In genomic region chr6:12350753-12351152, GRCm38 (mm10) we compare ENCODE assay signal across 9 mouse cellular contexts.
DNase-seq lines count a peak whose midpoint lies in the region; ATAC-seq lines count a peak whose summit lies in the region.
"Had no signal": no experiment of that assay in that cellular context is flagged by ENCODE, and none has a peak within 500 bp of the region (broad histone marks: within the 10 kb centered on the region; RNA-seq: fewer than 3 reads in every experiment).

No protein-coding gene starts in this region.

- WGBS in heart, embryonic 16.5 days: 31% methylated on average over 5 of the region's 5 CpGs
- WGBS in hindbrain, embryonic 15.5 days: 35% methylated on average over 5 of the region's 5 CpGs

- H3K9ac ChIP-seq in heart, embryonic 16.5 days (ENCODE audit: low read length): no peak overlapping the region
- H3K9ac ChIP-seq in hindbrain, embryonic 15.5 days: no peak overlapping the region
- H3K9ac ChIP-seq: liver, embryonic 13.5 days had no signal

- no peak for ATAC-seq in heart, embryonic 16.5 days (replicated peaks; ENCODE audit: extremely low read depth, insufficient read depth, low FRiP score)
- peak; percentile 63; the same call in 1 of the 2 replicates for ATAC-seq in hindbrain, embryonic 15.5 days (ENCODE audit: low FRiP score, low read depth)

- peak overlapping the region; percentile 34 for H3K4me3 ChIP-seq in heart, embryonic 16.5 days (ENCODE audit: low read length)
- H3K4me3 ChIP-seq in hindbrain, embryonic 15.5 days: no peak overlapping the region
- H3K4me3 ChIP-seq: liver, embryonic 13.5 days had no signal

- 0 out of 2 replicates have a peak, but pooled peaks cover 2% of the 10 kb centered on the region for H3K4me1 ChIP-seq in heart, embryonic 16.5 days (ENCODE audit: control insufficient read depth, insufficient read depth, low read length)
- 0 out of 2 replicates have a peak, but pooled peaks cover 3% of the 10 kb centered on the region for H3K4me1 ChIP-seq in hindbrain, embryonic 15.5 days (replicated peaks)
- H3K4me1 ChIP-seq: liver, embryonic 13.5 days had no signal

- no peak overlapping the region for H3K27ac ChIP-seq in heart, embryonic 16.5 days (ENCODE audit: low read length)
- no peak overlapping the region for H3K27ac ChIP-seq in hindbrain, embryonic 15.5 days (replicated peaks)
- H3K27ac ChIP-seq: liver, embryonic 13.5 days had no signal

- no peaks in the 10 kb centered on the region for H3K9me3 ChIP-seq in heart, embryonic 16.5 days (replicated peaks; ENCODE audit: control insufficient read depth, low read length)
- H3K9me3 ChIP-seq in hindbrain, embryonic 15.5 days: no peaks in the 10 kb centered on the region
- H3K9me3 ChIP-seq: liver, embryonic 13.5 days had no signal

- peak overlapping the region; percentile 55; the same call in 1 of the 2 replicates for H3K4me2 ChIP-seq in heart, embryonic 16.5 days (ENCODE audit: low read depth, low read length)
- peak overlapping the region; percentile 26; the same call in 1 of the 2 replicates for H3K4me2 ChIP-seq in hindbrain, embryonic 15.5 days
- H3K4me2 ChIP-seq: liver, embryonic 13.5 days had no signal

- H3K36me3 ChIP-seq in heart, embryonic 16.5 days (ENCODE audit: control insufficient read depth, insufficient read depth): no peaks in the 10 kb centered on the region
- H3K36me3 ChIP-seq in hindbrain, embryonic 15.5 days: no peaks in the 10 kb centered on the region
- H3K36me3 ChIP-seq: liver, embryonic 13.5 days had no signal

- no peaks in the 10 kb centered on the region for H3K27me3 ChIP-seq in heart, embryonic 16.5 days (ENCODE audit: control insufficient read depth, insufficient read depth, low read length)
- H3K27me3 ChIP-seq in hindbrain, embryonic 15.5 days: no peaks in the 10 kb centered on the region
- H3K27me3 ChIP-seq: liver, embryonic 13.5 days had no signal

- DNase-seq in heart, postnatal 4 days: no peak
- DNase-seq in right cerebral cortex, adult 18-20 months: peak; percentile 23
- no peak for DNase-seq in right cerebral cortex, postnatal 14 days
- no peak for DNase-seq in urinary bladder, postnatal 4 days (ENCODE audit: low spot score in 2 of 2)
- DNase-seq in cerebellum, adult 11-12 months: no peak
- no peak for DNase-seq in gastrocnemius, adult 18-20 months (ENCODE audit: low spot score)
- DNase-seq: liver, embryonic 13.5 days had no signal
